Mouse (Mus musculus) ES-E14 (cell line): ENCODE results near the gene Nfe2l1. TPM values are rescaled to one million over a fixed set of nuclear protein-coding genes. Genes with fewer than 3 reads are reported as not detected.
"Not testable (repeated sequence)": the region's sequence is repeated elsewhere in the genome, so short reads cannot be mapped to it uniquely, and the experiment has no call there.

ENCODE experiments used
- DNase-seq: peaks from one replicate; pipeline ENCODE4 v3.0.0-alpha.2; 2013; ENCODE audit warnings: low read depth, low spot score
- H3K27ac ChIP-seq: 2 replicates; pipeline ENCODE4 v1.5.1; 2012; ENCODE audit warnings: low read depth, mild to moderate bottlenecking, low read length, moderate library complexity, mixed read lengths; ENCODE audit not compliant: poor library complexity, insufficient read depth, severe bottlenecking
- H3K36me3 ChIP-seq: 2 replicates; pipeline ENCODE4 v1.6.1; 2012; ENCODE audit warnings: mild to moderate bottlenecking, low read length, moderate library complexity, mixed read lengths; ENCODE audit not compliant: control insufficient read depth, poor library complexity, insufficient read depth, severe bottlenecking
- H3K4me1 ChIP-seq, 2 experiments: fragments of 150-350 bp in 1 of 2; sonication (generic) in 1 of 2; 2 replicates each; pipeline ENCODE4 v1.6.1; 2012; ENCODE audit warnings: low read length in 2 of 2, mild to moderate bottlenecking in 1 of 2, mixed read lengths in 1 of 2; ENCODE audit not compliant: control insufficient read depth in 2 of 2, insufficient read depth in 2 of 2, poor library complexity in 1 of 2
- H3K4me3 ChIP-seq, 2 experiments: fragments of 150-350 bp in 1 of 2; sonication (generic) in 1 of 2; 2 replicates each; pipeline ENCODE4 v1.5.1; 2012; ENCODE audit warnings: low read length in 2 of 2, low read depth in 1 of 2, mild to moderate bottlenecking in 1 of 2, mixed read lengths in 1 of 2; ENCODE audit not compliant: insufficient read depth in 1 of 2, poor library complexity in 1 of 2, severe bottlenecking in 1 of 2
- H3K9ac ChIP-seq: 2 replicates; pipeline ENCODE4 v1.6.1; 2012; ENCODE audit warnings: low read depth, mild to moderate bottlenecking, low read length, mixed read lengths; ENCODE audit not compliant: poor library complexity, insufficient read depth, severe bottlenecking
- H3K9me3 ChIP-seq: fragments of 150-350 bp; sonication (generic); 2 replicates; pipeline ENCODE4 v1.6.1; 2012; ENCODE audit warnings: low read depth, mild to moderate bottlenecking, low read length; ENCODE audit not compliant: control insufficient read depth, insufficient read depth
- CHD2 ChIP-seq: IDR thresholded peaks from 2 replicates; pipeline ENCODE4 v1.6.1; 2014; ENCODE audit warnings: mild to moderate bottlenecking, low read depth, low read length, inconsistent platforms
- HCFC1 ChIP-seq: IDR thresholded peaks from 2 replicates; pipeline ENCODE4 v1.6.1; 2012; ENCODE audit warnings: low read length, inconsistent platforms, borderline replicate concordance; ENCODE audit not compliant: insufficient read depth
- MAFK ChIP-seq: IDR thresholded peaks from 2 replicates; pipeline ENCODE4 v1.6.1; 2014; ENCODE audit warnings: mild to moderate bottlenecking, low read depth, low read length, inconsistent platforms; ENCODE audit not compliant: insufficient read depth
- ZC3H11A ChIP-seq: IDR thresholded peaks from 2 replicates; pipeline ENCODE4 v1.6.1; 2012; ENCODE audit warnings: low read depth, mild to moderate bottlenecking, inconsistent platforms, low read length, borderline replicate concordance
- ZNF384 ChIP-seq: IDR thresholded peaks from 2 replicates; pipeline ENCODE4 v1.6.1; 2012; ENCODE audit warnings: low read depth, low read length, inconsistent platforms
- in situ Hi-C, 2 experiments: fragments of 600-800 bp; cut with MboI; formaldehyde crosslinking; loops; one replicate each; pipeline ENCODE4 v1.15.1; 2025; ENCODE audit warnings: low sequenced_read_pairs in 2 of 2, inconsistent platforms in 1 of 2; ENCODE audit not compliant: unreplicated experiment in 2 of 2
- total RNA-seq: library from RNA; depleted of rRNA; stranded (reverse); fragments of 300-350 nt; gene quantifications from 2 replicates; pipeline ENCODE4 v1.2.3, GENCODE M21; 2012

Gene Nfe2l1
- total RNA-seq, 1 experiment, result 166 TPM

DNA sequence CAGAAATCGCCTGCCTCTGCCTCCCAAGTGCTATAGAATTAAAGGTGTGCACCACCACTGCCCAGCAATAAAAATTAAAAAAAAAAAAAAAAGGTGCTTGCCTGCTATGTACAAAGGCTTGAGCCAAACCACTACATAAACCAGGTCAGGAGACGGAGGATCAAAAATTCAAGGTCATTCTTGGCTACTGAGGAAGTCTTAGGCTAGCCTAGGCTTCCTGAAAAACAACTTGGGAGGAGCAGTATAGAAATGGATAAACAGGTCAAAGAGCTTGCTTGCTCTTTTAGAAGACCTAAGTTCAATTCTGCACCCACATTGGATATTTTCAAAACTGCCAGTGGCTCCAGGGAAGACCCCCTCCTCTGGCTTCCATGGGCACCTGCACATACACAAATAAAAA lies 15.3 kb downstream of the Nfe2l1 start:
- no peak for DNase-seq

DNA sequence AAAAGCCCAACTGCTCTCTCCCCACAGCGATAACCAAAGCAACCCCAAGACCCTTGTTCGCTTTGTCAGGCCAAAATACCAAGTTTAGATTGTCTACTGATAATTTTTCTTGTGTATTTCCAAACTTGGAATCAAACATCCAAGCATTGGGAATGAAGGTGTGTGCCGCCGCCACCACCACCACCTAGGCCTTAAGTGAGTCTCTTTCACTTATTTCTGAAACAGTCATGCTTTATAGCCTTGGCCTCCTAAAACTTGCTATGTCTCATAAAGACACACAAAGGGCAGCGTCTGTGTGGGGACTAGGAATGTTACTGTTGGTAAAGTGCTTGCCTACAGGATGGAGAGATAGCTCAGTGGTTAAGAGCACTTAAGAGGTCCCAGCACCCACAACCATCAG lies 15.8 kb downstream of the Nfe2l1 start:
- in situ Hi-C loops, result no loop called here
- Histone ChIP-seq H3K9ac (no peak overlapping the region), H3K4me3 (no peak overlapping the region), H3K4me1 (peaks cover 0 to 14% of the 10 kb centered on the region in 2 experiments; a peak in 1 of 4 replicates), H3K27ac (no peak overlapping the region), H3K36me3 (peaks cover 34% of the 10 kb centered on the region), H3K9me3 (no peaks in the 10 kb centered on the region)
- TF ChIP-seq CHD2 (no peak), MAFK (no peak), ZC3H11A (no peak), HCFC1 (no peak), ZNF384 (no peak)
- no peak for DNase-seq

More for the DNA sequence above, 15.3 kb downstream of the Nfe2l1 start:
- H3K27ac ChIP-seq, result no peak overlapping the region
- TF ChIP-seq CHD2 (no peak), ZNF384 (no peak), MAFK (no peak), ZC3H11A (no peak), HCFC1 (no peak)
- in situ Hi-C loops, result no loop called here
- no peak overlapping the region for H3K9ac ChIP-seq
- H3K36me3 ChIP-seq, result peaks cover 35% of the 10 kb centered on the region
- no peaks in the 10 kb centered on the region for H3K9me3 ChIP-seq
- peaks cover 0 to 16% of the 10 kb centered on the region in 2 experiments; a peak in 1 of 4 replicates for H3K4me1 ChIP-seq
- H3K4me3 ChIP-seq, result no peak overlapping the region

DNA sequence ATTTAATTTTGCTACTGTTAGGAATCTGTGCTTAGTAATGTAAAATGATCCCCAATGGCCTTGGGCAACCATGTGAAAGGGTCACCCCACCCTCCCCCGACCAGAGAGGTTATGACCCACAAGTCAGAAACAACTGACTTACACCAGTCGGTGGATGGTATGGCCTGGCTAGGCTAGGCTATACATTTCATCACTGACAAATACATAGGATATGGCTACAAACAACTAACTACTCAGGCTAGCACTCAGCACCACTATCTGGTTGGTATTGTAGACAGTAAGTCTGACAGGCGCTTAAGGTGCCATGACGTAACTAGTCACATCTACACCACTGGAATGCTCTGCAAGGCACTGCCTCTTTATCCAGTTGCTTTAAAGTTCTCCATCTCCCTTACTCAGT lies 16.3 kb downstream of the Nfe2l1 start:
- DNase-seq, result no peak
- H3K36me3 ChIP-seq, result peaks cover 33% of the 10 kb centered on the region
- TF ChIP-seq HCFC1 (no peak), CHD2 (no peak), ZNF384 (no peak), MAFK (no peak), ZC3H11A (no peak)
- H3K9me3 ChIP-seq, result no peaks in the 10 kb centered on the region
- in situ Hi-C loops, result no loop called here
- peaks cover 0 to 11% of the 10 kb centered on the region in 2 experiments; a peak in 1 of 4 replicates for H3K4me1 ChIP-seq
- H3K4me3 ChIP-seq, result no peak overlapping the region
- no peak overlapping the region for H3K27ac ChIP-seq
- no peak overlapping the region for H3K9ac ChIP-seq

- peaks cover 35% of the 10 kb centered on the region for H3K36me3 ChIP-seq
- DNase-seq, in situ Hi-C loops: not testable (repeated sequence)
These were observed 18.6 kb downstream of the Nfe2l1 start for GRCm38 (mm10) chr11:96811188-96811587.

GRCm38 (mm10) chr11:96809562-96810235 lies 20.1 kb downstream of the Nfe2l1 start:
- Histone ChIP-seq H3K9ac (no peak overlapping the region), H3K9me3 (no peaks in the 10 kb centered on the region), H3K4me3 (no peak overlapping the region), H3K36me3 (peaks cover 38% of the 10 kb centered on the region), H3K4me1 (peaks cover 0 to 2% of the 10 kb centered on the region in 2 experiments; a peak in 2 of 4 replicates), H3K27ac (0 out of 2 replicates have a peak overlapping the region, but pooled peaks have one; percentile 20)
- TF ChIP-seq HCFC1 (no peak), ZNF384 (no peak), MAFK (no peak), CHD2 (no peak), ZC3H11A (no peak)
- in situ Hi-C loops, result no loop called here
- DNase-seq, result no peak

More at GRCm38 (mm10) chr11:96811188-96811587, 18.6 kb downstream of the Nfe2l1 start:
- not testable (repeated sequence) for H3K27ac ChIP-seq, H3K4me3 ChIP-seq, H3K9me3 ChIP-seq, H3K4me1 ChIP-seq, H3K9ac ChIP-seq
